Mouse (Mus musculus) ES-E14 (cell line): Measurements from ENCODE around the gene Daam1.

Source experiments
- HCFC1 ChIP-seq: IDR thresholded peaks from 2 replicates; pipeline ENCODE4 v1.6.1; 2012; ENCODE audit warnings: low read length, inconsistent platforms, borderline replicate concordance; ENCODE audit not compliant: insufficient read depth
- MAFK ChIP-seq: IDR thresholded peaks from 2 replicates; pipeline ENCODE4 v1.6.1; 2014; ENCODE audit warnings: mild to moderate bottlenecking, low read depth, low read length, inconsistent platforms; ENCODE audit not compliant: insufficient read depth
- ZC3H11A ChIP-seq: IDR thresholded peaks from 2 replicates; pipeline ENCODE4 v1.6.1; 2012; ENCODE audit warnings: low read depth, mild to moderate bottlenecking, inconsistent platforms, low read length, borderline replicate concordance
- ZNF384 ChIP-seq: IDR thresholded peaks from 2 replicates; pipeline ENCODE4 v1.6.1; 2012; ENCODE audit warnings: low read depth, low read length, inconsistent platforms

DNA sequence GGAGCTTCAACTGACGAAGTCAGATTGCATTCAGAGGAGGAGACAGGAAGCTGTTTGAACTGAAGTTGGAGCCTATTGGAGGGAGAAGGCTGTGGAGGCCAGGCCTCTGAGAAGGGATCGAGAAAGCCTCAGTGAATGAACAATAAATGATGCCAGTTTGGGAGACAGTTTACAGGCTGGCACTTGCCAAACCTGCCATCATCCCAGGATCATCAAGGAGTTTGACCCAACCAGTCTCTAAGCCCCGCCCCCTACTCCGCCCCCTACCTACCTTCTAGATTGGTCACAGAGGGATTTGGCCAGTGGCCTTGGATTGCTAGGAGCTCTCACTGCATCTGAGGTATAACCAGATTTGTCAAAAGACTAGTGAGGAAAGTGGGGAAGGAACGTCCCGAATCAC is 118.7 kb downstream of the Daam1 start:
- TF ChIP-seq HCFC1 (no peak), ZNF384 (no peak), MAFK (no peak), ZC3H11A (no peak)
